Mouse (Mus musculus) thymus, postnatal 25 days (tissue): ENCODE measurements at regions not wholly inside any gene's neighbourhood (a gene's known extent, or its start where the extent isn't known, plus 50 kb on each side); places are given as distances from the start of the nearest gene placed in this dataset.

Source experiments
- DNase-seq: peaks from one replicate; pipeline ENCODE4 v3.0.0; 2022

DNA sequence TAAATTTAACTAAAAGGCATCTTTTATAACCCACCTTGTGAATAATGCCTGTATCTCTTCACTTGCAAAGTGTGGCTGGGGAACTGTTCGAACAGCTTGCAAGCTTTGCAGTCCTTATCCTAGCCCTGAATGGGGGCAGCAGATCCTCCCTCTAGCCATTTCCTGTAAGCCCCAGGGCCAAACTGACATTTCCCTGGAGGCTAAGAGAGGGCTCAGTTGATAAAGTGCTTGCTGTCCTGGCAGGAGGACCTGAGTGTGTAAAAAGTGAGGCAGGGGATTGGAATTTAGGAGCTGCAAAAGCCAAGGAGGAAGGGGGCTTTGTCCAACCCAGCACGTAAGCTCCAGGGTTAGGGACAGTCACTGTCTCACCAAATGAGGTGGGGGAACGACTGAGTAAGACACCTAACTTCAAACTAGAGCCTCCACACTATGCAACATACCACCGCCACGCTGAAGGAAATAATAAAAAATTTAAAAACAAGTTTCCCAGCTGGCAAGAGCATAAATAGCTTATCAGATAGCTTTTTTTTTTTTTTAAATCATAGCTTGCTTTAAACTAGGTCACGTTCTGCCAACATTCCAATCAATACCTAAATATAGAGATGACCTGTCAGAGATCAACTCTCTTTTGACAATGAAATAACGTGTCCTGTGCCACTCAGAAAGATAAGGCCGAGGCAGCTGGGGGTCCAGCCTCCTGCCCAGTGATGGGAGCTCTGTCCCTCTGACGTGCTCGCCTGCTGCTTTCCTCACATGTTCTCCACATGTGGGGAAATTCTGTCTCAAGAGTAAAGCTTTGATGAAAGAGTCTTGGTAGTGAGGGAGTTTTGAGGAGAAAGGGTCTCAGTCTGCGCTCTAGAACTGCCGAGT is 146.0 kb downstream of the Zfp36l1 start:
- no peak for DNase-seq

DNA sequence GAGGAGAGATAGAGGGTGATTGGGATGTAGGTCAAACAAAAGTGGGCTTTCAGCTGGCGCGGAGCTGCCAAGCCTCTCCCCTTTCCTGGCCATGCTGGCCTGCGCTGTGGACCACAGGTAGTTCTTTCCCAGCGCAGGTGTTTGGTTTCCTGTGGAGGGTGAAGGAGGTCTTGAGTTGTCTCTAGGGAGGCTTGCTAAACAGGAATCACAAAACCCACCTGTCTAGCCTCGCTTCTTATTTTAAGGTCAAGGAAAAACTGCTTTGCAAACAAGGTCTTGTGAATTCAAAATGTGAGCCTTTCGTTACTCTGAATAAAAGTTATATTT is 146.6 kb downstream of the Zfp36l1 start:
- DNase-seq = no peak

DNA sequence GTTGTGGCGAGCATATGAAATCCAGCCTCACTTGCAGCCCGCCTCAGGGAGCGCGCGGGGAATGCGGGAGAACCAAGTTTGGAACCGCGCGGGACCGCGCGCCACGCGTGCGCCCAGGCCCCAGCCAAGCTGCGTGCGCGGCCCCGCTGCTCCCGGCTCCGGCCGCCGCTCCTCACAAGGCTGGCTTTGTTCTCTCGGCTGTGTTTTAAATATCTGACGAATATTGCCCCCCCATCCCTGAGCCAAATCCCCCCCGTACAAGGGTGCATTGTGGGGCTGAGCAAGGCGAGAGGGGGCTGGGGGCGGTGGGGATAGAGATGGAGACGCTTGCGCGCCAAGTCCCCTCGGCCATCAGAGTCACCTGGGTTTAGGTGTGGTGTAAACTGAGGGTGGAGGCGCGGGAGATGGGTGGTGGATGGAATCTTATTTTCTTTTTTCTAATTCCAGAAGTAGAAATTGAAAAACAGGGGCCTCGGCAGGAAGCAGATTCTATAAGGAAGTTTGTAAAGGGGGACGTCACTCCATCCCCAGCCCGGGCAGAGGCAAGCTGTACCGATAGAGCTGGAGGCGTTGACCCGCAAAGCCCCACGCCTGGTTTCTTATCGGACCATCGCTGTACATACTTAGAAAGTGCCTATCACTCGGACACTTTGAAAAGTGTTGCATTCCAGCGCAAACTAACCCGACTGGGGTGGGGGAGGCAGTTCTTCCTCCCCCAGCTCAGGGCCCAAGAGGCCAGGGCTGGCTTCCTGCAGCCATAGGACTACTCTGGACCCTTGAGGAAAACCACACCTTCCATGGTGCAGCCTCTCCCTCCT is 147.1 kb downstream of the Zfp36l1 start:
- DNase-seq = no peak

DNA sequence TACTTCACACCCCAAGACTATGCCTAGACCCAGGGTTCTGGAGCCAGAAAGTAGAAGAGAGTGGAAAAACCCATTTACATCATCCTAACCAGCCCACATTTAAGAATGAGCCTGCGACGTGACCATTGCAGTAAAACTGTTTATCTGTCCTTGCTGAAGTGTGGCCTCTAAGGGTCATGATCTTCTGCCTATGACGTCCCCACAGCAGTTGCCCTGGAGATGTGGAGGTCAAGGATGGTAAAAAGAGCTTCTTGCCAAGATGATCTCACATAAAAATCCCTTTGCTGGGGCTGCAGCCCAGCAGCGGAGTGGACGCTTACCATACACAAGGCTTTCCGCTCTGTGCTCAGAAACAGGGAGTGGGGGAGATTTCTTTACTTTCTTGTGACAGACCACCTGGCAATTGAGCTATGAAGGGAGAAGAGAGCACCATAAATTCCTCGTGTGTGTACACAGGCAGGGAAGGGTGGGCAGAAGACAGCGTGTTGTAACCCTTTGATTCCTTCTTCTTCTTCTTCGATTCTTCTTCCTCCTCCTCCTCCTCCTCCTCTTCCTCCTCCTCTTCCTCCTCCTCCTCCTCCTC is 149.3 kb downstream of the Zfp36l1 start:
- no peak for DNase-seq

DNA sequence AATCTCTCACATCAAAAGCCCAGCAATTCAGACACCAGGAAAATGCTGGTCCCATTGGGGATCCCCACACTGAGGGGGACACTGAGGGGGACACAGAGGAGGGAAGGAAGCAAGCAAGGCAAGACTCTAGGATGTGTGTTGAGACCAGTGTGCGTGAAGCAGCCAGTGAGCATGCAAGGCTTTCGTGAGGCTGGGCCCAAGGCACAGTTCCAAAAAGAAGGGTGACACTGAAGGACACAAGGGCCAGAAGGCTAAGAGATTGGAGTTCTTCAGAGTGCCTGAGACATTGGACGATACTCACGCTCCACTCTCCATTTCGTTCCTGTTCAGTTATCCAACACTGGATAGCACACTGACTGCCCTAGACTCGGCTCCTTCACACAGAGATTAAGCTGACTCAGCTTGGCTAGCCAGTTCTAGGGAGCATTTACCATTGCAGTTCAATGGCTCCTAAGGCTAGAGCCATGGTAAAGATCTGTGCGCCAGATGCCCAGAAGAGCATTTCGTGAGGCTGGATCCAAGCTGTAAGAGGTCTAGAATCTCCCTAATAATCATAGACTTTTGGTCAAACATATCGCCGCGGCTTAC is 150.1 kb downstream of the Zfp36l1 start:
- no peak for DNase-seq

DNA sequence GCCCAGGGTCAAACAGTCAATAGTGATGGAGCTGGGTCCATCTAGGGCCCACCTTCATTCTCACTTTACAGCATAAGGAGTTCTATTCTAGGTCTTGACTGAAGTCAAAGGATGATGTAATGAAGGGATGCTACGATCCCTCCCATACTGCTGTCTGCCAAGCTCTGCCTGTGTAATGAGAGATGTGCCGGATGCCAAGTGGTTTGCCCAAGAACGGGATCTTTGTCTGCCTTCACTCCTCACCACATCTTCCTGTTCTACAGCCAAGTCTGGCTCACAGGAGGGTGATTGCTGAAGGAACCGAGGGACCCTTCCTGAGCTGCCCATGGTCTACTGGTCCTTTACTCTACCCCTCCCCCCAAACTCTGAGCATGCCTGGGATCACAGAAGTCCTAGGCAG is 150.9 kb downstream of the Zfp36l1 start:
- DNase-seq = no peak

DNA sequence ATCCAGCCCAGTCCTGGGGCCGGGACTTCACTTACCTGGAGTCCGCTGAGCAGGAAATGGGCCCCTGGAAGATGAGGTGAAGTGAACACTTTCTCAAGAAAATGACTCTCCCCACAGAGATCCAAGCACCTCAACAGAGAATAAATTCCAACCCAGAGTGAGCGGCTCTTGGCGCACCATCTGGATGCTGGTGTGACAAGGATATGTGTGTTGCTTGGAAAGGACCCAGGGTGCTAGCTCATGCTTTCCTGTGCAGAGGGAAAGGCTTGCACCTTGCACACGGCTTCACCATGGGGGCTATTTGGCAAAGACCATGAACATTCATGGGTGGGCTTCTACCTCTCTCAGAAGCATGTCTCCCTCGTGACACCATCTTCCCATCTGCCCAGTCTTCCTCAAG is 151.7 kb downstream of the Zfp36l1 start:
- no peak for DNase-seq

DNA sequence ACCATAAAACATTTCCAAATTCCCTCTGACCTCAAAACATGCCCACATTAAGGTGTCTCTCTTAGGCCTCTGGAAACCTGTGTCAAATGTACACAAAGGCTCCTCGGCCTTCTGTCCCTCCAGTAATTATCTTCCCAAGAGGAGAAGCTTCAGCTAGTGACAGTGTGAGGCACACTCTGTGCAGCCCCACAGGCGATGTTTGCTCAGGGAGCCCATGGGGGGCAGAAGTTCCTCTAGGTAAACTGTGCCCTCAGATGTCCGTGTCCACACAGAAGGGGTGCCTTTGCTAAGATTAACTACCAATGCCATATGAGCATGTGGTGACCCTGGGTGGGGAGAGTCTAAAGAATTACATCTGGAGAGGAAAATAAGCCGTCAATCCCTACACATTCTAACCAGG is 152.4 kb downstream of the Zfp36l1 start:
- DNase-seq = no peak

DNA sequence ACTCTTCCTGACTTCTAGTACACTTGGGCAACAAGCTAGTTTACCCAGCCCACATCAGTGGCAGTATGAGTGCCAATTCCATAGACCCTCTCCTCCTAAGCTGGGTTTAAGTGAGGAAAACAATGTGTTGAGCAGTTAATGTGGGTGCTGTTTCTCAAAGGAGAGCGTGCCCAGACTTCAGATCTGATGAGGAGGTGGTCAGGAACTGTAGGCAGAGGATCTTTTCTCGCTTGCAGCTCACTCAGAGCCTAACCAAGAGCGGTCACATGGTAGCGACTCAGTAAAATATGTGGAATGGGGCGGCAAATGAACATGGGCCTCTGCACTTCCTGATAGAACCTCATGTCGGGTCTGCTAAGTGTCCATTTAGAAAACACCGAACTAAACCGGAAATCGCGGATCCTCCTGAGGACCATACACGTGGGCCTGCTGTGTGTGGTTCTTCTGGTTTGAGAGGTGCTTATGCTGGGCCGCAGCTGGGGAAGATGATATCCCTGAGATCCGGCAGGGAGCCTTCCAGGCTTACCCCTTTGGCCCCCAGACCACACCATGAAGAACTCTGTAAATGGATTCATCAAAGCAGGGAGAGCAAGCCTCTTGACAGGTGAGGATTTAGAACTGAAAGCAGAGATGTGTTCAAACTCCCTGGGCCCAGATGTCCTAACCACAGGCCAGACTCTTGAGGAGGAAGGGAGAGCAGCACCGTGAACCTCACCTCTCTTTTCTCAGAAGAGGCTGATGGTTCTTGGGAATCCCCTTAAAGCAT is 153.1 kb downstream of the Zfp36l1 start:
- DNase-seq = no peak

DNA sequence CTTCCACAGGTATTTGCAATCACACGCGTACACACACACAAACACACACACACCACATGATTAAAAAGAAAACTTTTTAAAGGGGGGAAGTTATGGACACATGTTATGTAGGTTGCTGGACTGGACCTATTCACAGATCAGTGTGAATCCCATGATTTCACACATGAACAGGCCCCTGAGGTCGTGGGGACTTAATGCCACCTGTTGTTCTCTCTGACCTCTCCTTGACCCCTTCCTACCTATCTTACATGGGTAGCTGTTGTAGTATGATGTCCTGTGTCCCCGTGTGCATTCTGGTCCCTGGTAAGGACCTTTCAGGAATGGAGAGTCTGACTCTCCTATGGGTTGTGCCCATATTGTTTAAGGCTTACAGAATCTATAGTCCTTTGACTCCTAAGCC is 155.6 kb downstream of the Zfp36l1 start:
- no peak for DNase-seq

DNA sequence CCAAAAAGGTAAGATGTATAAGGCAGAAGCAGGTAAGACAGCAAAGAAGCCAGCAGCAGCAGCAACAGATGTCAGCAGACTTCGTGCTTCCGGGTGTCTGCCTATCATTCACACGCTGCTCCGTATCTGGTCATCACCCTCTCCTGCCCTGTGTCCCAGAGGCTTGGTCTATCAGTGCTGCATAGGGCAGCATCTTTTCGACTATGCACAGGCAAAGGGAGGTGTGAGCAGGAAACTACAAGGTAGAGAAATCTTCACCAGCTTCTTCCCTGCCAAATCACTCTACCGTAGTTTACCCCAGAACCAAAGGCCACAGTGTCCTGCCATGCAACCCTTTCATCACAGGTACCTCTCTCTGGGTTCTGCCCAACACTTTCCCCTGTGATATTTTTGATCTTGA is 156.5 kb downstream of the Zfp36l1 start:
- no peak for DNase-seq

DNA sequence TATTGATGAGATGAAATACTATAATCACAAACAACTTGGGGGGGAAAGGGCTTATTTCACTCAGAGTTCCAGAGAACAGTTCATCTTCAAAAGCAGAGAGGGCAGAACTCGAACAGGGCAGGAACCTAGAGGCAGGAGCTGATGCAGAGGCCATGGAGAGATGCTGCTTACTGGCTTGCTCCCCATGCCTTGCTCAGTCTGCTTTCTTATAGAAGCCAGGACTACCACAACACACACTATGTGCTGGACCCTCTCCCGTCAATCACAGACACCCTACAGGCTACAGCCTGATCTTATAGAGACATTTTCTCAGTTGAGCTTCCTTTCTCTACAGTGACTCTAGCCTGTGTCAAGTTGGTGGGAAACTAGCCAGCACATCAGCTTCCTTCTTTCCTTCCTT is 157.3 kb downstream of the Zfp36l1 start:
- no peak for DNase-seq

DNA sequence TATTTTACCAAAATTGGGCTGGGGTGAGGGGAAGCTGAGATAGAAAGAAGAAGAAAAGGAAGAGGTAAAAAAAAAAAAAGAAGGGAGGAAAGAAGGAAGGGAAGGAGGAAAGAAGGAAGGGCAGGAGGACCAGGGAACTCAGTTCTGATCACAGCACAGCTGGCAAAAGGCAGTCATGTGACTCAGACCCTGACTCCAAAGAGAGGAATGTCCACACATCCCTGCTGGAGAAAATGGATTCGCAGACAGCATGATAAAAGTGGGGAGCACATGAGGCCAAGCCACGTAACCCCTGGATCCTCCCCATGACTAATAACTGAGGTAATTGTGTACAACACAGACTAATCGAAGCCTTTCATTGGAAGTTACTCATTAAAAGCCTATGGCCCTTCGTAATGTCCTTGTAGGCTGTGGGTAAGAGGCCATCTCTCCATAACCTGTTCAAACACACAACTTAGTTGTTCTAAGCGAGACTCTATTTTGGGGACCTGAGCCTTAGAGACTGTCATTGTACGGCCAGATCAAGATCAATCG is 162.2 kb downstream of the Zfp36l1 start:
- DNase-seq = no peak

DNA sequence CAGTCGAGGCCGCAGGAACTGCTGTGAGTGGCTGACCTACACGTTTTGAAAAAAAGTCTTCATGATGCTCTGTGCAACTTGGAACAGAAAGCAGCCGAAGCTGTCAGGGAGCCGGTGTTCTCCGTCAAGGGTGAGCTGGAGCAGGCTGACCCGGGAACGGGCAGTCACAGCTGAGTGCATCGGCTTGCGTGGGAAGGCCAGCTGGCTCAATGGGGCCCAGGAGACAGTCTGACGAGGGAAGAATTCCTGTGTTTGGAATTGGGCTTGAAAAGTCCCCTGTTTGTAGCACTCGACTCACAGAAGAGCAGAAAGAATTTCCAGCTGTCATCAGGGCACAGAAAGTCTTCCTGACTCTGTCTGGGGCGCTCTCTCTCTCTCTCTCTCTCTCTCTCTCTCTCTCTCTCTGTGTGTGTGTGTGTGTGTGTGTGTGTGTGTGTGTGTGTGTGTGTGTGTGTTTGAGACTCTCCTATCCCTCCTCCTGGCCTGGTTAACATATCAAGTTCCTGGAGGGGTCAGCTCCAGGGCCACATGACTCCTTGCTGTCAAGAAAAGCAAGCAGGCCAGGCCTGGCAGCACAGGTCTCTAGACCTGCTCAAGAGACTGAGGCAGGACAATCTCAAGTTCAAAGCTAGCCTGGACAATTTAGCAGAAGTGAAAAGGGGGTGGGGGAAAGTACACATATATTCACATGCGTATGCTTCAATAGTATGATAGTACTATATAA is 163.6 kb downstream of the Zfp36l1 start:
- no peak for DNase-seq

DNA sequence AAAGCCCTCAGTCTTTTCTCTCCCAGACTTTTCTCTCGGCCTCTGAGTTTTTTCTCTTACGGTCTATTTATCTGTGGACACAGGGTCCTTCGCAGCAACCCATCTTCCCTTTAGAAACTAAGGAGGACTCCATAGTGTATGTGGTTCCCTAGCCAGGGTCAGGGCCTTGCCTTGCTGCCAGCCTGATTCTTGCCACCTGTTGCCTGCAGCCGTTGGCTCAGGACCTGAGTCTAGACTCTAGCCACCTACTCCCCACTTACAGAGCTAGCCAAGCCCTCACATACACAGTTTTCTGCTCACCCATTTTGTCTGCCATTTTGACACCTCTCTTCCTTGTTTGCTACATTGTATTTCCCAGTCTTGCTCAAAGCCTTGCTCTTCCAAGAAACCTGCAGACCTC is 165.2 kb downstream of the Zfp36l1 start:
- no peak for DNase-seq

DNA sequence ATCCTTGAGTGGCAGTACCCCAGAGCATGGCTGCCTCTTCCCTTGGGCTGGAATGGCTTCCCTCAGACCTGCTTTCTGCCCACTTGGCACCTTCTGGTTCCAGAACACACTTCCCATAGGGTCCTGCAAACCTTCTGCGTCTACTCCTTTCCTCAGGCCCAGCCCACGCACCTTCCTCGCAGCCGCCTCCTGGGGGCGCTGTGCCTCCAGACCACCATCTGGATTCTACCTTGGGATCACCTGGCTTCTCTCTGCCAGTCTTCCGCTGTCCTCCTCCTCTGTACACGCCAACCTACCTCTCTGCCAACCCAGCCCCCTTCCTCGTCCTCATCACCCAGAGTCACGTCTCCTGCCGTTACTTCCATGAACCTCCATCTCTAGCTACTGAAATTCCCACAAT is 166.0 kb downstream of the Zfp36l1 start:
- no peak for DNase-seq

DNA sequence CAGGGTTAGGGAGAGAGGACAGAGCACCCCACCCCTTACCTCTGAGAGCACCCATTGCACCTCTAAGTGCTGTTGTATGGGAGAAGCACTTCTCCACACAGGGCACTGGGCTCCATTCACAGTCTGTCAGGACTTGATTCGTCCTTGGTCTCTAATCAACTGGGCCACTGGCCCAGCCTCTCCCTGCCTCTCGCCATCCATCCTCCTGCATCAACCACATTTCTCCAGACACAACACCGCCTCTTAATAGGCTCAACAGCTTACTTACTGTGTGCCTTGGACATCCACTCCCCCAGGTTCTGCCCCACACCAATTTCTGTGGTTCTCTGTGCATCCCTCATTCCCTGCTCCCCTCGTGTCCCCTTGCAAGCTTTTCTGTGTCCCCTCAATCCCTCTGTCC is 166.9 kb downstream of the Zfp36l1 start:
- no peak for DNase-seq

DNA sequence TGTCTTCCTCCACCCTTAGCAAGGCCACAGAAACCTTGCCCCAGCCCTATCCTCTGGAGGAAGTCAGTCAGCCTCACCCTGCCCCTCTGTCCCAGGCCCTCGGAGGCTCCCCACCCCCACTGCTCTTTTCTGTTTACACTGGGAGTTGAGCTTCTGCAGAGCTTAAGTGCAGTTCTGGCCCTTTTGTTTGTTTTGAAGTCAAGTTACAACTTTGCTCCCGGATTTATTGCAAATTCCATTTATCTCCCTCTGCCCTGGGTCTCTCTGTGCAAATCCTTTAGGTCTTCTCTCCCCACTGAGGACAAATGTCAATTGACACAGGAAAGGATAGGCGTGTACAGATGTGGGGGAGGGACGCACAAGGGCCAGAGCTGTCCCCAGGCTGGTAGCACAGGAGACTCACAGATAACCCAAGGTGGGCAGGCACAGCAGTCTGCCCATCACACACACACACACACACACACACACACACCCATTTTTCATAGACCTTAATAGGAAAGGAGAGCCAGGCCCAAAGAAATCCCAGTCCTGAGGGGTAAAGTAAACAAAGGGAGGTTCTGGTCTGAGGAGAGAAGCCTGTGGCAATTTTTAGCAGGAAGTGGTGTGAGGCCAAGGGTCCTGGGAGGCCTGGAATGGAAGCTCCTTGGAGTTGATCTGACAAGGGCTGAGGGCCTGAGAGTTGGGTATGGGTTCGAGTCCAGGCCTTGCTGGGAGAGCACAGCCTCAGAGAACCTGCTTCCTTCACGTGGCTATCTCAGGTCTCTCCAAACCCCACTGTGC is 167.9 kb downstream of the Zfp36l1 start:
- DNase-seq = no peak

DNA sequence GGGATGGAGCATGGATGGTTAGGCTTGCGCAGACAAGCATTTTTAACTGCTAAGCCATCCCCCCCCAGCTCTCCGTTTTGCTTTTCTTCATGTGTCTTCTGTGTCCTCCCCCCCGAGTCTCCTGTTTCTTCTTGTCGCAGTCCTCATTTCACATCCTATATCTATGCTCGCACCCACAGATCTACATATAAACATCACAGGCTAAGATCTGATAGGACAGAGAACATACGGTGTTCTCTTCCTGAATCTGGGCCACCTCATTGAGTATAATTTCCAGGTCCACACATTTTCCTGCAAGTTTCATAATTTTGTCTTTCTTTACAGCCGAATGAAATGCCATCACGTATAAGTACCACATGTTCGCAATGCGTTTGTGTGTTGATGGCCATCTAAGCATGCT is 168.7 kb downstream of the Zfp36l1 start:
- DNase-seq = no peak

DNA sequence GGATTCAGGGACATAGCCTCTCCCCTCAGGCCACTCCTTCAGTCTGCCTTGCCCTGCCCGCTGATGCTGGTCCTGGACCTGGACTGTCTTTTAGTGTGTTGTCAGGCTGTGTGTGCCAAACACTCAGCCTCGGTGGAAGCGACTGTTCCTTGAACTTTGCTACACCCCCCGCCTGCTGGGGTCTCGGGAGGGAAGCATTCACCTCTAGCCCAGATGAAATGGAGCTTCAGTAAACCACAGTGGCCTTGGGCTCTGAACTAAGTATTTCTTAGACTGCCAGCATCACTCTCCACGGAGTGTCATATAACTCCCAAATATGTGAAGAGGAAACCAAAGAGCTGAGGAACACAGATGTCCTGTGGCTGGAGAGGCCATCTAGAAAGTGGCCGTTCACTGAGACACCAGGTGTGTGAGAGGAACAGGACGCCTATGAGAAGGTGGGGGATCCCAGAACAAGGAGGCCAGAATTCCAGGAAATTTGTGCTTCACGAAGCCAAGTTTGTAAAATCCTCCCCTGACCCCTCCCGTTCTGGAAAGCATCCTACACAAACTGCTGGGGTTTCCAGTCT is 170.2 kb downstream of the Zfp36l1 start:
- no peak for DNase-seq

DNA sequence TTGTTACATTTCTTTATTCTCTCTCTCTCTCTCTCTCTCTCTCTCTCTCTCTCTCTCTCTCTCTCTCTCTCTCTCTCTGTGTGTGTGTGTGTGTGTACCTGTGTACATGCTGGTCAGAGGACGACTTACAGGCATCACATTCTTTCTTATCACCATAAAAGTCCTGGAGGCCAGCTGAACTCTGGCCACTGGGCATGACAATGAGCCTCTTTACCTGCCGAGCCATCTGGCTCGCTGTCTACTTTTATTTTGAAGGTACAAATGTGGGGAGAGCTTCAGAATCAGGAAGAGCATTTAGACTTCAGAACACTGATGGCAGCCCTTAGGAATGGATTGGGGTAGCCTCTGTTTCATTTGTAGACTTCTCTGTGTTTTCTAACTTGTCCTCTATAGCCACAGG is 171.0 kb downstream of the Zfp36l1 start:
- no peak for DNase-seq
